Mouse (Mus musculus): ENCODE data around the gene Serpini2. TPM values are rescaled to one million over a fixed set of nuclear protein-coding genes. Genes with fewer than 3 reads are reported as not detected.

Gene Serpini2
- polyA plus RNA-seq, 1 experiment from 2014 or later = not detected

GRCm38 (mm10) chr3:75293243-75293642 is 23.4 kb upstream of the Serpini2 start:
- Histone ChIP-seq H3K36me3 (ENCODE audit: control insufficient read depth, insufficient read depth, low read length) (no peaks in the 10 kb centered on the region), H3K4me3 (ENCODE audit: low read depth, low read length) (no peak overlapping the region), H3K9ac (ENCODE audit: low read depth, low read length) (no peak overlapping the region), H3K4me1 (ENCODE audit: control insufficient read depth, insufficient read depth, low read length) (peaks cover 3% of the 10 kb centered on the region; the same call in 1 of the 2 replicates), H3K9me3 (ENCODE audit: control insufficient read depth, low read length) (no peaks in the 10 kb centered on the region), H3K27ac (replicated peaks; ENCODE audit: low read depth, low read length) (no peak overlapping the region), H3K4me2 (ENCODE audit: low read depth, low read length) (no peak overlapping the region), H3K27me3 (replicated peaks; ENCODE audit: control insufficient read depth, insufficient read depth, low read length) (no peaks in the 10 kb centered on the region)
- no peak for ATAC-seq (ENCODE audit: low read depth)
- DNase-seq (ENCODE audit: low spot score) = no peak
- 79% methylated on average over 2 of the region's 2 CpGs for WGBS

DNA sequence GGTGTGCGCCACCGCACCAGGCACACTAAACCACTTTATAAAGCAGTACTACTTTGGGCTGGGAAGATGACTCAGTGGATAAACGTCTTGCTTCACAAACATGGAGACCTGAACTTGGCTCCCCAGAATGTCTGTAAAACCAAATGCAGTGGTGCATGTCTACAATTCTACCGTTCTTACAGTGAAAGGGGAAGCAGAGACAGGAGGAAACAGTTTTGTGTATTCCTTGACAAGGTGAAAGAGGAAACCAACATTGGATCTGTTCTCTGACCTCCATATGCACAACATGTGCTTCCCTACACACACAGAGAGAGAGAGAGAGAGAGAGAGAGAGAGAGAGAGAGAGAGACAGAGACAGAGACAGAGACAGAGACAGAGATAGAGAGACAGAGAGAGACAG is 7.6 kb upstream of the Serpini2 start:
- ATAC-seq (ENCODE audit: low read depth) = no peak
- 73% methylated on average over 4 of the region's 4 CpGs for WGBS
- no peak overlapping the region for H3K9ac ChIP-seq (ENCODE audit: low read depth, low read length)
- no peak overlapping the region for H3K4me2 ChIP-seq (ENCODE audit: low read depth, low read length)
- H3K9me3 ChIP-seq (ENCODE audit: control insufficient read depth, low read length) = no peaks in the 10 kb centered on the region
- H3K27ac ChIP-seq (replicated peaks; ENCODE audit: low read depth, low read length) = no peak overlapping the region
- no peaks in the 10 kb centered on the region for H3K4me1 ChIP-seq (ENCODE audit: control insufficient read depth, insufficient read depth, low read length)
- no peaks in the 10 kb centered on the region for H3K36me3 ChIP-seq (ENCODE audit: control insufficient read depth, insufficient read depth, low read length)
- no peak for DNase-seq (ENCODE audit: low spot score)
- no peaks in the 10 kb centered on the region for H3K27me3 ChIP-seq (replicated peaks; ENCODE audit: control insufficient read depth, insufficient read depth, low read length)
- H3K4me3 ChIP-seq (ENCODE audit: low read depth, low read length) = no peak overlapping the region

DNA sequence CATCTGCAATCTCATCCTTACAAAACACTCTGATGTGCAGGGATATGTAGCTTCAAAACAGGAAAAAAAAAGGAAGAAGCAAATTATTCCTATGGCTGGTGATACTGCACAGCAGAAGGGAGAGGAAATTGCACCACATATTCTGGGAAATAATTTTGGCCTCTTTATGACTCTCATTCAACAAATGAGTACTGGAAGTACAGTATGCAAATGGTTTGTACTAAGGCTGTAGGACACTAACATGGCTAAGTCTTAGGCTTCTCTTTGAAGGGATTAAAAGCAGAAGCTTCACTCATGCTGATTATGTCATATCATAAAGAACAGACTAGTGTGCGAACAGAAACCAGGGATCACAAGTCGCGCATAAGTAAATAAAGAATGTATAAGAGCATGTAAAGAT is 6.6 kb upstream of the Serpini2 start:
- WGBS = 79% methylated on average over 3 of the region's 3 CpGs
- Histone ChIP-seq H3K4me3 (ENCODE audit: low read depth, low read length) (no peak overlapping the region), H3K4me1 (ENCODE audit: control insufficient read depth, insufficient read depth, low read length) (no peaks in the 10 kb centered on the region), H3K27ac (replicated peaks; ENCODE audit: low read depth, low read length) (no peak overlapping the region), H3K27me3 (replicated peaks; ENCODE audit: control insufficient read depth, insufficient read depth, low read length) (no peaks in the 10 kb centered on the region), H3K36me3 (ENCODE audit: control insufficient read depth, insufficient read depth, low read length) (no peaks in the 10 kb centered on the region), H3K4me2 (ENCODE audit: low read depth, low read length) (no peak overlapping the region), H3K9me3 (ENCODE audit: control insufficient read depth, low read length) (no peaks in the 10 kb centered on the region), H3K9ac (ENCODE audit: low read depth, low read length) (no peak overlapping the region)
- no peak for ATAC-seq (ENCODE audit: low read depth)
- DNase-seq (ENCODE audit: low spot score) = no peak

- Histone ChIP-seq H3K4me1 (ENCODE audit: control insufficient read depth, insufficient read depth, low read length) (no peaks in the 10 kb centered on the region), H3K27ac (replicated peaks; ENCODE audit: low read depth, low read length) (no peak overlapping the region), H3K4me2 (ENCODE audit: low read depth, low read length) (no peak overlapping the region), H3K36me3 (ENCODE audit: control insufficient read depth, insufficient read depth, low read length) (no peaks in the 10 kb centered on the region), H3K27me3 (replicated peaks; ENCODE audit: control insufficient read depth, insufficient read depth, low read length) (no peaks in the 10 kb centered on the region), H3K4me3 (ENCODE audit: low read depth, low read length) (no peak overlapping the region), H3K9me3 (ENCODE audit: control insufficient read depth, low read length) (no peaks in the 10 kb centered on the region), H3K9ac (ENCODE audit: low read depth, low read length) (no peak overlapping the region)
- no peak for DNase-seq (ENCODE audit: low spot score)
- ATAC-seq (ENCODE audit: low read depth) = no peak
Measured at GRCm38 (mm10) chr3:75275127-75275526, 5.2 kb upstream of the Serpini2 start.

DNA sequence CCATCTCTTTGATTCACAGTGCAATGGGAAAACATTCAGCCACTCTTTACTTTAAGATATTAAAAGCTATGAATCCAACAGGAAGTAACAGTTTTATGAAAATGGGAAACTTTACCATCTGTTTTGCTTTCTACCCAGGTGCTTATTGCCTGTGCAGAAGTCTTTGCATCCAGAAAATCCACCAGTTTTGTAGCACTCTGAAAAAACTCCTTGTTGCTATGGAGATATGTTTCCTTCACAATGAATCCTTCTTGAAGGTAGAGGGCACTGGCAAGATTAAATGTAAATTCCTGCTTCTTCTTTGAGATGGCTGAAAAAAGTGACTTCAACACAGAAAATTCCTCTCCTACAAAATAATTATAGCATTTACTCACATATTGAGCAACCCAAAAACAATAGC is 10.5 kb downstream of the Serpini2 start:
- Histone ChIP-seq H3K4me2 (ENCODE audit: low read depth, low read length) (no peak overlapping the region), H3K27me3 (replicated peaks; ENCODE audit: control insufficient read depth, insufficient read depth, low read length) (no peaks in the 10 kb centered on the region), H3K36me3 (ENCODE audit: control insufficient read depth, insufficient read depth, low read length) (no peaks in the 10 kb centered on the region), H3K9me3 (ENCODE audit: control insufficient read depth, low read length) (no peaks in the 10 kb centered on the region), H3K27ac (replicated peaks; ENCODE audit: low read depth, low read length) (no peak overlapping the region), H3K4me3 (ENCODE audit: low read depth, low read length) (no peak overlapping the region), H3K9ac (ENCODE audit: low read depth, low read length) (no peak overlapping the region), H3K4me1 (ENCODE audit: control insufficient read depth, insufficient read depth, low read length) (no peaks in the 10 kb centered on the region)
- no peak for ATAC-seq (ENCODE audit: low read depth)
- no peak for DNase-seq (ENCODE audit: low spot score)

DNA sequence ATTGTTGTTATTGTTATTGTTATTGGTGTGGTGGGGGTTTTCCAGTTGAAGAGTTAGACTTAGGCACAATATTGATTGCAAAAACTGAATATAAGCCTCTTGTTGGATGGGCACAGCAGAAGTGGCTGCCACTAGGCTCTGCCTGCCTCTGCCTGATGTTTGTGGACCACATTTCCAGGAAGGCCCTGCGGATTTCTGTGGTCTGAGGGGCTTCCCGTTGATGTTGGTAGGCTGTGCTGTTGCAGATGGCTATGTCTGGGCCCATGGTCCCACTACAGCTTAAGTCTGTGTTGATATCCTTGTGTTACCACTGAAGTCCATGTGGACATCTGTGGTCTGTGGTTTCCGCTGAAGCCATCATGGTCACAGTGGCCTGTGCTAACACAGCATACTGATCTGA is 50.2 kb downstream of the Serpini2 start:
- no peak overlapping the region for H3K9ac ChIP-seq (ENCODE audit: low read depth, low read length)
- ATAC-seq (ENCODE audit: low read depth) = no peak
- no peak overlapping the region for H3K4me3 ChIP-seq (ENCODE audit: low read depth, low read length)
- no peaks in the 10 kb centered on the region for H3K4me1 ChIP-seq (ENCODE audit: control insufficient read depth, insufficient read depth, low read length)
- no peaks in the 10 kb centered on the region for H3K9me3 ChIP-seq (ENCODE audit: control insufficient read depth, low read length)
- DNase-seq (ENCODE audit: low spot score) = no peak
- no peak overlapping the region for H3K4me2 ChIP-seq (ENCODE audit: low read depth, low read length)
- H3K27me3 ChIP-seq (replicated peaks; ENCODE audit: control insufficient read depth, insufficient read depth, low read length) = no peaks in the 10 kb centered on the region
- 62% methylated on average over 3 of the region's 3 CpGs for WGBS
- no peak overlapping the region for H3K27ac ChIP-seq (replicated peaks; ENCODE audit: low read depth, low read length)
- H3K36me3 ChIP-seq (ENCODE audit: control insufficient read depth, insufficient read depth, low read length) = no peaks in the 10 kb centered on the region

DNA sequence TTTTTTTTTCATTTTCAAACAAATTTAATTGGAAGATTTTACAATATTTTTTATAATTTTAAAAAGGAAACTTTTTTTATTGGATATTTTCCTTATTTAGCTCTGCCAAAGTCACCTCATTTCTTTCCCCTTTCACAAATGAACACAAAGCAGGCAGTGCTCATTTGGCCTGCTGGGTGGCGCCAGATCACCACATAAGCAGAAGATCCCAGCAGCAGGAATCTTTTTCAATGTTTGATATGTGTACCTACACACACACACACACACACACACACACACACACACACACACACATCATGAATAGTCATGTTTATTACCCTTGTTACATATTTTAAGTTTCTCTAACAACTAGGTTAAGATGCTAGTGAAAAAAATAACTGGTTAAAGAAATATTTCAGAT is 50.7 kb downstream of the Serpini2 start:
- WGBS = 0% methylated on average over 1 of the region's 1 CpGs

GRCm38 (mm10) chr3:75202808-75203503 is 66.9 kb downstream of the Serpini2 start:
- no peak overlapping the region for H3K4me2 ChIP-seq (ENCODE audit: low read depth, low read length)
- no peak overlapping the region for H3K9ac ChIP-seq (ENCODE audit: low read depth, low read length)
- no peak for ATAC-seq (ENCODE audit: low read depth)
- H3K4me1 ChIP-seq (ENCODE audit: control insufficient read depth, insufficient read depth, low read length) = no peaks in the 10 kb centered on the region
- no peaks in the 10 kb centered on the region for H3K36me3 ChIP-seq (ENCODE audit: control insufficient read depth, insufficient read depth, low read length)
- DNase-seq (ENCODE audit: low spot score) = peak; percentile 51
- no peak overlapping the region for H3K27ac ChIP-seq (replicated peaks; ENCODE audit: low read depth, low read length)
- H3K9me3 ChIP-seq (ENCODE audit: control insufficient read depth, low read length) = no peaks in the 10 kb centered on the region
- 36% methylated on average over 12 of the region's 12 CpGs for WGBS
- no peak overlapping the region for H3K4me3 ChIP-seq (ENCODE audit: low read depth, low read length)
- no peaks in the 10 kb centered on the region for H3K27me3 ChIP-seq (replicated peaks; ENCODE audit: control insufficient read depth, insufficient read depth, low read length)

More for the DNA sequence above, 50.7 kb downstream of the Serpini2 start:
- no peak overlapping the region for H3K9ac ChIP-seq (ENCODE audit: low read depth, low read length)
- no peaks in the 10 kb centered on the region for H3K4me1 ChIP-seq (ENCODE audit: control insufficient read depth, insufficient read depth, low read length)
- no peaks in the 10 kb centered on the region for H3K9me3 ChIP-seq (ENCODE audit: control insufficient read depth, low read length)
- no peaks in the 10 kb centered on the region for H3K36me3 ChIP-seq (ENCODE audit: control insufficient read depth, insufficient read depth, low read length)
- peak; percentile 27 for DNase-seq (ENCODE audit: low spot score)
- H3K4me3 ChIP-seq (ENCODE audit: low read depth, low read length) = no peak overlapping the region
- no peak overlapping the region for H3K27ac ChIP-seq (replicated peaks; ENCODE audit: low read depth, low read length)
- no peaks in the 10 kb centered on the region for H3K27me3 ChIP-seq (replicated peaks; ENCODE audit: control insufficient read depth, insufficient read depth, low read length)
- ATAC-seq (ENCODE audit: low read depth) = no peak
- no peak overlapping the region for H3K4me2 ChIP-seq (ENCODE audit: low read depth, low read length)
